Mouse (Mus musculus): ENCODE measurements around the gene Fyb. TPM values are rescaled to one million over a fixed set of nuclear protein-coding genes. Genes with fewer than 3 reads are reported as not detected.

The Fyb gene
- total RNA-seq, 2 experiments from 2014 or later = 3.8 TPM

DNA sequence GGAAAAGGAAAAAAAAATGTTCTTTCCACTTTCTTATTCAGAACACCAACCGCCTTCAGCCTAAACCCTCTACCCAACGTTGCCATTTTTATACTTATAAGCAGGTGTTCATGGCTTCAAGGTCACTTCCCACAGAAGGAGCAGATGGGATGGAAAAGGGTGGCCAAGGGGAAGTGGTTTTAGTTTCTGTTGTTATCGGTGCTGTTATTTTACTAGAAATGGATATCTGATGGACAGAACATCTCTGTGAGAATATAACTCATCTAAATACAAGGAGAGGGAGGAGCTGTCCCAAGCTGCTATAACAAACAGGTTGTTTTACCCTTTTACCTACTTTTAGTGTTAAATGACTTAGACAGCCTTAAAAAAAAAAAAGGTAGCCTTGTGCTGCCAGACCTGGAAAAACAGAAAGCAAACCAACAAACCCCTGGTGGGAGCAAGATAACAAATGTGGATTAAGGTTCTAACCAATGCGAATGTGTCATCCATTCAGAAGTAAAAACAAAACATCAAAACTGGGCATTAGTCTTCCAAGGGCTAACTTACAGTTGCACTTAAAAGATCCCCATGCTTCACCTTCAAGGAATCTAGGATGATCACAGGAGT is 68.3 kb downstream of the Fyb start:
- no peak for DNase-seq
- intact Hi-C loops (cut with DNase I) = no loop called here

DNA sequence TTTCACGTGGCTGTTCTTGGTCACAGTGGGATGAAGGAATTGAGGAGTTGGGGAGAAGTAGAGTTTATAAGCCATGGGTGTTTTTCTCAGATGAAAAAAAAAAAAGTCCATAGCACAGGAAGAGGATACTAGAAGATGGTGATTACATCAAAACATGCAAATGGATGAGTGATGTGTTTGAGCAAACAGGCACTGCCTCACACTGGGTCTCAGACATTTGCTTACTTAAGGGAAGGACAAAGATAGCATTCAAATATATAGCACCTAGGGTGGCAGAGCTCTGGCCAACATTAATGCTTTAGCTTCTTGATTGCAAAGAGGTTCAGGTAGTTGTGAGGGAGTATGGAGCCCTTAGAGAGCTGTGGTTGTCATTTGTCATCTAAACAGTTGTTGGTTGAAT is 68.9 kb downstream of the Fyb start:
- no peak for DNase-seq
- intact Hi-C loops (cut with DNase I) = no loop called here

DNA sequence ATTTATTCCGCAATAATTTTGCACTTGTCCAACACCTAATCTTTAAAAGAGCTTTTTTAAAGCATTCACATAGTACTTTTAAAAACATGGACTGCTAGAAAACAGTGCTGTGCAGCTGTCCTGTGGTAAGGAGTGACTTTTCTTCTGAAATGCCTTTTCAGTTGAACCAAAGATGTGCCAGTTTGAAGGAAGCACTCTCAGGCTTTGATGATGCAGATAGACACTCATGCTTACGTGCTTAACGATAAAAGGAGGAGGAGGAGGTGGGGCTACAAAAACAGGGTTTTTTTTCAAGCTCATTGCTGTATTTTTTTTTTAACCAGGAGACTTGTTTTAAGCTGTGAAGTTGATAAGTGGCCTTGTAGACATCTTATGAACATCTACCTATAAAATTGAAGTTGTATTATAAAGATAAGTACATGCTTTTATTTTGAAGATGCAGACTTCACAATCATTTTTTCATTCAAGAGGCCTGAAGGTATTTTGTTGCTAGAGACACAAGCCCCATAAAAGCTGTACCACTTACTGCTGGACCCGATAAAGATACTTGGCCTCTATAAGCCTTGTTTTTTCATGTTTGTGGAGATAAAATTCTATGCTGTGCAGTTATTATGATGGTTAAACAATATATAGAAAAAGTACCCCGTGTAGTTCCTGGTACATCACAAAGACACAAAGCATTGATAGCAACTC is 70.1 kb downstream of the Fyb start:
- no peak for DNase-seq
- intact Hi-C loops (cut with DNase I) = no loop called here

DNA sequence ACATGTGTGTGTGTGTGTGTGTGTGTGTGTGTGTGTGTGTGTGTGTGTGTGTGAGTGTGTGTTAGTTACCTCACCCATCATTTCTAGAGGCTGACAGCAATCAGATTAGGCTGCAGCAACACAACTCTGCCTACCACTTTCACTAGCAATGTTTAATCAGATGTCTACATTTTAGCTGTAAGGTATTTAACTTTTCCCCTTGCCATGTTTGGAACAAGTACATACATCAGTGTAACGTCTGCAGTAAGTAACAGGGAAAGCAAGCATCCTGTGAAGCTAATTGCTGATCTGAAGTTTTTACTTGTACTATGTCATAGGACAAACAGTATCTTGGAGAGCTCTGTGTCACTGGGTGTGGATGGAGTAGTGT is 70.6 kb downstream of the Fyb start:
- intact Hi-C loops (cut with DNase I) = no loop called here

DNA sequence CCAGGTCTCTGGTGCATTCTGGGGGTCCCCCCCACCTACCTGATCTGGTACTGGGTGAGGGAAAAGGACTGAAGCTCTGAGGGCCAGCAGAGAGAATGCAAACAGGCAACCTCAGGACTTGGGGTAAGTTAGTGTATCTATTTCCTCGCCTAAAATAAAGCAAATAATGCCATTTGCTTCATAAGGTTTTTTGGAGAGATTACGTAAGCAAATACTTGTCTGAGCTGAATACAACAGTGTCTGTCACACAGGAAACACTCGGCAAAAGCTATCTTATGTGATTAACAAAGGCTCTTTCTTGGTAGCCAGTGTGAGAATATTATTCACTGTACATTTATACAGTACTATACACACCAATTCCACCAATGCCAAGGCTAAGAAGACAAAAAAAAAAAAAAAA is 76.0 kb downstream of the Fyb start:
- intact Hi-C loops (cut with DNase I) = no loop called here
- DNase-seq = no peak

More for the DNA sequence above, 70.6 kb downstream of the Fyb start:
- no peak for DNase-seq

DNA sequence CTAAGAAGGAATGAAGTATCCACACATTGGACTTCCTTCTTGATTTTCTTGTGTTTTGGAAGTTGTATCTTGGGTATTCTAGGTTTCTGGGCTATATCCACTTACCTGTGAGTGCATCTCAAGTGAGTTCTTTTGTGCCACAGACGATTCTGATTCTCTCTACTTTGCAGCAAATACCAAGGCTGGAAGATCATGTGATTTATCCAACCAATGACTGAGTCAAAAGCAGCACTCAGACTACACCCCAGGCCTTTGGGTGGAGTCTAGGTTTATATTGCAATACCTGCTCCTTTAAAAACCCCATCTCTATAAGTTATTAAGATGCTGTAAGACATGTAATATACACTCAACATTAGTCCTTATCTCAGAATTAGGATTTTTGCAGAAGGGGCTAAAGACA is 77.7 kb downstream of the Fyb start:
- no peak for DNase-seq
- intact Hi-C loops (cut with DNase I) = no loop called here

DNA sequence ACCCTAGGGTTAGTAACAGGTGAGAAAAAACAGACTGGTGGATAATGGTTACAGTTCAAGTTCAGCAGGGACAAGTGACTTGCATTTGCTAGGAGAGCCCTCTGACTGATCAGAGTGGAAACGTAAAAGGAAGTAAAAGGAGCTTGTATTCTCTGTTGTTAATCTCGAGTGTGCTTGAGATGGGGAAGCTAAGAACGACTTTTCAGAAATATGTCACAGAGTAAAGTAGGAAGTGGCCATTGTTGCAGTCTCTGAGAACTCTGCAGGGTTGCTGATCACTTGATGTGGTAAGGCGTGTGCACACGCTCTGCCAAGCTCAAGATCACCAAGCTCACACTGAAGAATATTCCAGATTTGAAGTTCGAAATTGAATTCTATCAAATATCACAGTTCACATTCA is 78.7 kb downstream of the Fyb start:
- intact Hi-C loops (cut with DNase I) = no loop called here
- no peak for DNase-seq

DNA sequence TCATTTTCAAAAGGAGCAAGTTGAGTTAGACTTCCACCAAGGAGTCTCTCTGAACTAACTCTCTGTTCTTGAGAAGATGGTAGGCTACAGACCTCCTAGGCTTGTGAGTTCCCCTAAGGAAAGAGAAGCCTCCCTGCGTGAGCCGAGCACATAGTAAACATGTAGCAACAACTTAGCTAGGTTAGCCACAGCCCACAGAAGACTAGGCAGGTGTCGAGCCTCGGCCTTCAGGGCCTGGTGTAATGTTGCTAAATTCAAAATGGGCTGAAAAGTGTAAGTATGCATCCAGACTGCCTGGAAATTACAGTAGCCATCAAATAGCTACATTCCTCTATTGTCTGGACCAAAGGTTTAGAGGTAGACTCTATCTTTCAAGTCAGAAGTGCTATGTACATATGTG is 79.3 kb downstream of the Fyb start:
- DNase-seq = no peak
- intact Hi-C loops (cut with DNase I) = no loop called here

DNA sequence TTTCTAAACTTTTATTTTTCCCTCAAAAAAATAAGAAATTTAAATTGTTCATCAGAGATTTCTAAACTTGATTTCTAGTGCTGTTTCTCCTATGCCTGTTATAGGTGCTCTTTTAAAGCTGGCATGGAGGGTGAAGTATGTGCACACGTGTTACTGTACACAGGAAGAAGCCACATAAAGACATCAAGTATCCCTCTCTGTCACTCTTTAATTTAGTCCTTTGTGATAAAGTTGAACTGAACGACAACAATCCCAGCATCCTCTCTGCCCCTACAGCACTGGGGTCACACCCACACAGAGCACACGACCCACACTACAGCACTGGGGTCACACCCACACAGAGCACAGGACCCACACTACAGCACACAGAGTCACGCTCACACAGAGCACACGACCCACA is 88.0 kb downstream of the Fyb start:
- intact Hi-C loops (cut with DNase I) = no loop called here
- DNase-seq = no peak

DNA sequence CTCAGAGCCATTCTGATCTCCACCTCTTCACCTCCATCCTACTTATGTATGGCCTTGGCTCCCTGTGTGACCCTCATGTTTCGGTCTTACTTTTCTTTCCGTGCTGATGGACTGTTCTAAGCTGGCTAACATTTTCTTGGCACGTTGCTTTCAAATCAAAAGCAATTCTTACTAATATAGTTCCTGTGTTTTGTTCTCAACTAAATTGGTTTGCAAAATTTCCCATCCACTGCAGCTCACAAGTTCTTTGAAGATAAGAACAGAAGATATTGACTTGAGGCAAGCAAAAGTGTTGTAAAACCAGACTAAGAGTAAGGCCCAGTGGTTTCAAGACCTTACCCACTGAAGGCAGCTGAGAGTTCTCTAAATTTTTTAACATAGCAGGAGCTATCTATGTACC is 90.2 kb downstream of the Fyb start:
- intact Hi-C loops (cut with DNase I) = no loop called here
- no peak for DNase-seq

DNA sequence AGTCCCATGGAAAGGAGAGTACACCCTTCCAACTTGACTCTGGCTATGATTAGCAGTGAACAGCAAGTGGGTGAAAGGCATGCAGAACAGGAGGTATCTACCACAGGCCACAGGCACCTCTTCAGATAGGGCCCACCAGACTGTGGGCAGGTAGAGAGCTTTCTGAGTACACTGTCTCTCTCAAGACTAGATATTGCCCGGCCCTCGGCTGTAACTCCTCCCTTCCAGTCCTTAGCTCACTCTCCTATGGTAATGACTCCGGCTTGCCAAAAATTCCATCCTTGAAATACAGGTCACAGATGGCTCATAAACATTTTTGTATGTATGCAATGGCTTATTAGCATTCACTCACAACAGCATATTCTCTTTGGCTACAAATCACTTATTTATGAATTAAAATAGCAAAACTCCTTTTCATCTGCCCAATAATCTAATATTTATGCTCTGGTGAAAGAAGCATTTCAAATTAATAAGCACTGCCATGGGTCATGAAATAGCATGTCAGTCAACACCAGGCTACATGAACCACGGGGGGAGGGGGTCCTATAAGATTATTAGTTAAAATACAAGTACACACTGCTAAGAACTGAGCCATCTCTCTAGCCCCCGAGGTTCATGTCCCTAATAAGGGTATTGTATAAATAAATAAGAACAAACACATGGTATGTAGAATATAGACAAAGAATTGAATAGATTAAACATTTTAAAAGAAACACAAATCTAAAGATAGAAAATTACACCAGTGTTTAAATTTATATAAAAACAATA is 93.9 kb downstream of the Fyb start:
- intact Hi-C loops (cut with DNase I) = no loop called here
- DNase-seq = no peak

DNA sequence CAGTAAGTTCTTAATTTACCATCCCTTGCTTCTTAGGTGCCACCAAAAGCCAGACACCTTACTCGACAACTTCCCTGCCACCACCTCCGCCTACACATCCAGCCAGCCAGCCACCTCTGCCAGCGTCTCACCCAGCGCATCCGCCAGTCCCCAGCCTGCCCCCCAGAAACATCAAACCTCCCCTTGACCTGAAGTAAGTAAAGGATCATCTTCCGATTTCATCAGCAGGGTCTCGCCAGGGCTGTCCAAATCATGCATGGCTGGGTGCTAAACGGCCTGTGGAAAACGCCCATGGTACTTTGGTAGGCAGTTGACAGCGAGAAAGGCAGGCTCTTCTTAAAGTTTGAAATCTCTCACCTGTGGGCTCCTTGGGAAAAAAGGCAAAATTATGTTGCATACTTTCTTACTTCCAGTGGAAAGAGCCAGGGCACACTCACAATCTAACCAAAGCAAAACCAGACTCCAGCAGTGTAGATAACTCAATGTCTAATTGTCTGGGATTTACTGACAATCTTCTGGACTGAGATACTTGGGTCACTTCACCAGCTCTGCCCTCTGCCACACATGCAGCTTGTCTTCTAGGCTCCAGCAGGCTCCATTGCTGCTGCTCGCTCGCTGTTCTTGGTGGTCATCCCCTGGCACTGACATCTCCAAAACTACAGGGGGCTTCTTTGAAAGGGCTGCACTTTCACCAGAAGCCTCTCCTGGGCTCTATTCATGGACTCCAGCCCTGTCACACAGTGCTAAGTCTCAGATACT is 97.1 kb downstream of the Fyb start:
- DNase-seq = no peak
- intact Hi-C loops (cut with DNase I) = loop anchor here (10.0 kb wide), 1 partner anchor 265 kb away; no protein-coding TSS in a partner anchor

DNA sequence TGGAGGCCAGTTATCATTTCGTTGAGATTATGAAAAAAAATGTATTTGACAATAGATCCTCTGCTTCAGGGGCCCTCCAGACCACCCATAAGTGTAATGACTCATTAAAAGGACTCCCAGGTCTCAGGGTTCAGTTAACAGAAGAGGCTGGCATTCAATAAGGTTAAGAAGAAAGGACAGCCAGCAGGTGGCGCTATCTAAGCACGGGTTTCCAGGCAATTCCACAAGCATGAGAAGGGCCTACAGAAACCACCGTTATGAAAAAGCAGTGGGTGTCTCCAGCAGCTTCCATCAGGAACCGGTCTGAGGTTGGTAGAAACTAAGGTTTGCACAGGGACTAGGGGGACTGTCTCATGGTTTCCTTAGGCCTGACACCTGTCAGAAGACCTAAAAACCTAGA is 99.9 kb downstream of the Fyb start:
- DNase-seq = peak; percentile 46 to 52
- intact Hi-C loops (cut with DNase I) = loop anchor here (10.0 kb wide), 1 partner anchor 262 kb away; no protein-coding TSS in a partner anchor

DNA sequence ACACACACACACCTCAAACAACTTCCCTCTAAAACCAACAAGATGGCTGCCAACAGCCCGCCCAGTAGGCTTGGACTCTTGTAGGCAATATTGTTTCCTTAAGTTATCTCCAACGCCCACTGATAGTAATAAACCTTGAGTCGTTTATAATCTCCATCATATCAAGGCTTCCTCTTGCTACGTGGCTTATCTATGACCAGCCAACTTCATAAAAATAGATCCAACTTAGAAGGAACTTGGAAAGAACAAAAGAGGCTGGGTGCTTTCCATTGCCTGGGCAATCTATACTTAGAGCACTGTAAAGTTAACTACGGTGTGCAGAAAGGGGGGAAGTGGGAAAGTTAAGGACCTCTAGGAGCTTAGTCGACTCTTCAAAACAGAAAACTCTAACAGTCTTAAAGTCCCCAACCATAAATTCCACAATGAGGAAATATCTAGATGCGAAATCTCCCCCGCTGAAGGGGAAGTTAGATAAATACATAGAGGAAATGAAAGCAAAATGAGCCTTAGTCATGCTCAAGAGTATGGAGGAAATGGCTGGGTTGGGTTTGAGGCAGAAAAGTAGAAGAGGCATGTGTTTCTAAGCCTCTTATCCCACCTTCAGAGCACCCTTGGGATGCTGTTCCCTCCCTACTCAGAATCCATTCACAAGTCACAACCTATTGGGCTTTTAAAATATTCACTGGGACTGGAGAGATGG is 101.0 kb downstream of the Fyb start:
- intact Hi-C loops (cut with DNase I) = loop anchor here (2.0 to 10.0 kb wide), 2 partner anchors 123 to 261 kb away; no protein-coding TSS in a partner anchor
- DNase-seq = no peak

DNA sequence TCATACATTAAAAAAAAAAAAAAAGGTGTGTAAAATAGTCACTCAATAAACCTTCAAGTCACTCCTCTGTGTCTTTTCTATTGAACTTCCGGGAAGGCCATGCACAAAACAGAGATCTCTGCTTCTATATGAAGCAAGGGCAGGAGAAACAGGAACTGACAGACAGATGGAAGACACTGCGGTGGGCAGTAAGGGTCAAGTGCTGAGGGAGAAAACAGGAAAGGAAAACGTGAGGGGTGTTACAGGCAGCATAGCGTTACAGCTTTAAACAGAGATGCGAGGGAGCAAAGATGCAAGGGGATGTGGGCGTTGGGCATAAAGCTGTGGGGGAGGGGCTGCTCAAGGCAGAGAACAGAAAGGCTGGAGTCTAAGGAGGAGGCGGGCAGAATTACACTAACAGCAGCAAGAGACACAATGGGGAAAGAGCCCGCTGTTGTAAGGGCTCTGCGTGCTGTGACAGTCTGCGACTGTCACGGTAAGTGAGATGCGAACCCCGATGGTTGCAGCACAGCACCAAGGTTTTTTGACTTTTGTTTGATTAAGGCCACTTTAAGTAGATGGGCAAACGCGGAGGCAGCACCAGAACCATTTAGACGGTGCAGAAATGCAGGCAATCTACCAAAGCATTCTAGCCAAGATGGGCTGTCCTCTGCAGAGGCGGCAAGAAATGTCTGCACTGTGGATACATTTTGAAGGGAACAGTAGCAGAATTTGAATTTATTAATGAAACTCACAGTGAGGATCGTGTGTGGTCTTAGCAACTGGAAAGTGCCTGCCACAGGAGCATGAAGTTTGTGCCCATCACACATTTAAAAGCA is 101.9 kb downstream of the Fyb start:
- no peak for DNase-seq
- intact Hi-C loops (cut with DNase I) = loop anchor here (2.0 to 10.0 kb wide), 2 partner anchors 124 to 260 kb away; no protein-coding TSS in a partner anchor

DNA sequence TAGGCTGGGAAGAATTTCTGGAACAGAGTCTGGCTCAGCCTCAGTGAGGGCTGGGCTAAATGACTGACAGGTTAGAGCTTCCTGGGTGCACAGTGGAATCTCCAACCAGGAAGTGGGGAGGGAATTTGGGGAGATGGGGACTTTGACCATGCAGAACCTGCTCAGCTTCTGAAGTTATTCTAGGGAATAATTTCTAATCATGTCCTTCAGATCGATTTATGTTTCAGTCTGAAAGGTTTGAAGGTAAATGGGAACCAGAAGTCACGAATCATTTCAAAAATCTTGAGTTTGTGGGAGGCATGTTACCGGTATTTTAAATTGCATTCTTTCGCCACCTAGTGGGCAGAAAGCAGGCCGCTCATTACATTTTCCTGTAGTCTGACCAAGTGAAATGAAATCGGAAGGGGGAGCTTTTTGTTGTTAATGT is 103.0 kb downstream of the Fyb start:
- no peak for DNase-seq

DNA sequence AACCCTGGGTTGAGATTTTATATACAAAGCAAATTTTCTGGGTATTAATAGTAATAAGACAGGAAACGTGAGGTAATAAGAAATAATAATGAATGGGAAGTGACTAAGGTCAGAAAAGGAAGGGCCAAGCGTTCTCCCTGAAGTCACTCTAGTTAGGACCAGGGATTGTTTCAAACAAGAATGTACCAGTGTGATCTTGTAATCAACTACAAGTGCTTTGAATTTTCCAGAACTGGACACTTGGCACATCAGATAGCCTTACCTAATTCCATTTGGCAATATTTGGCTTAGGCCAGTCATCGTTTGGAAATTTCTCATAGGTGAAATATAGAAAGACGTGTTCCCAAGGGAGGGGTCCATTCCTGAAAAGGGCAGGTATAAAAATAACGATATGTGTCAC is 103.5 kb downstream of the Fyb start:
- intact Hi-C loops (cut with DNase I) = loop anchor here (10.0 kb wide), 1 partner anchor 259 kb away; no protein-coding TSS in a partner anchor

More for the DNA sequence above, 103.0 kb downstream of the Fyb start:
- intact Hi-C loops (cut with DNase I) = loop anchor here (2.0 to 10.0 kb wide), 2 partner anchors 125 to 259 kb away; no protein-coding TSS in a partner anchor

DNA sequence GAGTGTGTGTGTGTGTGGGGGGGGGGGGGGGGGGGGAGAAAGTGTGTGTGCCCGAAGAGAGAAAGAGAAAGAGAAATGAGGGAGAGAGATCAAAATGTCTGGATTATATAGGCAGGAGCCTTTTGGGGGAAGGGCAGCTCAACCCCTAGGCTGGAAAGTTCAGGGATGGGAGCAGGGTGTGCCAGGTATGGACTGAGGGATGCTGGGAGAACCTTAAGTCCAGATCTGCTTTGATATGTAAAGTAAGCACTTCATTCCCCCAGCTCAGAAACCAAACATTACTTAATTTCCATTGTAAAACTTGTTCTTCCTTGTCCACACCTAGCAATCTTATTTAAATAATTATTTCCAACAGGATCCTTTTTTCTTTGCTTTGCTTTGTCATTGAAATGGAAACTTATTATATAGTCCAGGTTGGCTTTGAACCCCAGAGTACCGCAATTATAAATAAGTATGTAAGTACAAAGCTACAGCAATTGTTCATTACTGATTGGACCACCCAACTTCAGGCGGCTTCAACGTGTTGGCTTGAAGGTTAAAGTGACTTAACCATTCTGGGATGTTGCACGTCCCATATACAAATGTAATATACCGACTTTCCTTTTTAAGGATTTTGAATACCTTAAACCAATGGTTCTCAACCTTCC is 105.9 kb downstream of the Fyb start:
- no peak for DNase-seq
- intact Hi-C loops (cut with DNase I) = loop anchor here (10.0 kb wide), 1 partner anchor 256 kb away; no protein-coding TSS in a partner anchor

More for the DNA sequence above, 103.5 kb downstream of the Fyb start:
- no peak for DNase-seq

Measured in gastrocnemius, postnatal 36 days (tissue).